Mouse (Mus musculus) heart, embryonic 16.5 days (tissue): Measurements from ENCODE around the gene Cdc27. TPM values are rescaled to one million over a fixed set of nuclear protein-coding genes. Genes with fewer than 3 reads are reported as not detected.
A peak's percentile ranks its signal among the peaks of the same experiment; 100 is the strongest.

ENCODE experiments used
- ATAC-seq: fragments of 200-750 bp; cut with Nextera tagmentation; replicated peaks from 2 replicates; pipeline ENCODE4 v1.8.0; 2017; ENCODE audit warnings: moderate number of reproducible peaks; ENCODE audit not compliant: insufficient read depth, low FRiP score; ENCODE audit errors: extremely low read depth
- H3K27ac ChIP-seq: fragments of 300-500 bp; sonication (generic); 2 replicates; pipeline ENCODE4 v1.5.1; 2014; ENCODE audit warnings: mild to moderate bottlenecking, low read length, control low read depth, moderate library complexity
- H3K27me3 ChIP-seq: fragments of 300-500 bp; sonication (generic); 2 replicates; pipeline ENCODE4 v1.6.1; 2014; ENCODE audit warnings: low read length, mixed read lengths; ENCODE audit not compliant: control insufficient read depth, insufficient read depth
- H3K36me3 ChIP-seq: fragments of 300-500 bp; sonication (generic); 2 replicates; pipeline ENCODE4 v1.6.1; 2014; ENCODE audit not compliant: control insufficient read depth, insufficient read depth
- H3K4me1 ChIP-seq: fragments of 300-500 bp; sonication (generic); 2 replicates; pipeline ENCODE4 v1.6.1; 2014; ENCODE audit warnings: low read length, mixed read lengths; ENCODE audit not compliant: control insufficient read depth, insufficient read depth
- H3K4me2 ChIP-seq: fragments of 300-500 bp; sonication (generic); 2 replicates; pipeline ENCODE4 v1.6.1; 2014; ENCODE audit warnings: low read depth, mild to moderate bottlenecking, control low read depth, low read length
- H3K4me3 ChIP-seq: fragments of 300-500 bp; sonication (generic); 2 replicates; pipeline ENCODE4 v1.5.1; 2014; ENCODE audit warnings: mild to moderate bottlenecking, control low read depth, low read length
- H3K9ac ChIP-seq: fragments of 300-500 bp; sonication (generic); 2 replicates; pipeline ENCODE4 v1.6.1; 2014; ENCODE audit warnings: low read length, control low read depth
- H3K9me3 ChIP-seq: fragments of 300-500 bp; sonication (generic); replicated peaks from 2 replicates; pipeline ENCODE4 v1.6.1; 2016; ENCODE audit warnings: low read length; ENCODE audit not compliant: control insufficient read depth
- WGBS: fragments of 180-500 bp; shearing (Covaris S2); extraction: QIAGEN DNeasy Blood & Tissue Kit; methylation state at CpG from one replicate; pipeline ENCODE4 v1.1.7; 2014; 5-methylcytosine and 5-hydroxymethylcytosine counted together
- polyA plus RNA-seq: library from polyadenylated mRNA; unstranded; fragments of >200 nt; fragmentation: Nextera tagmentation; extraction: Ambion mirVana; gene quantifications from 2 replicates; pipeline ENCODE4 v1.2.1, GENCODE M21; 2015

Gene Cdc27
- polyA plus RNA-seq: 30.3 and 33.9 TPM in 2 replicates

DNA sequence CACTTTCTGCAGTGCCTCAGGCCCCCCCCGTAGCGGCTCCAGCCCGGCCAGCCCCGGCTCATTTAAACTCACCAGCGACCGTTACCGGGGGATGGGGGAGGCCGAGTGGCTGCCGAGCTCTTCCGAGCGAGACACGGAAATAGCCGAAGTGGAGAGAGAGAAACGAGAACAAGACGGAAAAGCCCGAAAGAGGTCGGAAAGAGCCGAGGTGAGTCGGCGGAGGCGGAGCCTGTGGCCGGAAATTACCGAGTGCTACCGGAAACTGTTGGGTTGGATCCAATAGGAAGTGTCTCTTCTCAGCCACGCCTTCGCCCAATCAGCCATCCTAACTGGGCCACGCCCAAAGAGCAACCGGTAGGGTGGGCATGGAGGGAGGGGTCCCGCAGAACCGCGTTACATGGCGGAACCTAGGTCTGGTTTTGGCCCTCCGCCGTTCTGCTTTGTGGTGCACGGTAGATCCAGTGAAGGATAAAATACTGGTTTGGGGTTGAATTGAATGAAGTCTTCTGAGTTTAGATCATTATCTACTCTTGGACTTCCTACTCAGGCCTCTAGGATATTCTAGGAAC lies at the start of gene Cdc27, which contains the start of gene Myl4:
Gene Cdc27 (minus strand): TSS at position 215 of the 569 bp plus-strand sequence.
Gene Myl4 (plus strand): TSS at position 258 of the 569 bp plus-strand sequence.
- Histone ChIP-seq H3K4me2 (peak within 1 kb of the TSS; percentile 87), H3K27me3 (no peaks in the 10 kb centered on the region), H3K4me1 (peaks cover 20% of the 10 kb centered on the region), H3K4me3 (peak within 1 kb of the TSS; percentile 98), H3K9me3 (no peaks in the 10 kb centered on the region), H3K9ac (peak within 1 kb of the TSS; percentile 100), H3K36me3 (no peaks in the 10 kb centered on the region), H3K27ac (peak within 1 kb of the TSS; percentile 95)
- under 1% methylated on average over 35 of the region's 35 CpGs for WGBS
- ATAC-seq: peak; percentile 95

DNA sequence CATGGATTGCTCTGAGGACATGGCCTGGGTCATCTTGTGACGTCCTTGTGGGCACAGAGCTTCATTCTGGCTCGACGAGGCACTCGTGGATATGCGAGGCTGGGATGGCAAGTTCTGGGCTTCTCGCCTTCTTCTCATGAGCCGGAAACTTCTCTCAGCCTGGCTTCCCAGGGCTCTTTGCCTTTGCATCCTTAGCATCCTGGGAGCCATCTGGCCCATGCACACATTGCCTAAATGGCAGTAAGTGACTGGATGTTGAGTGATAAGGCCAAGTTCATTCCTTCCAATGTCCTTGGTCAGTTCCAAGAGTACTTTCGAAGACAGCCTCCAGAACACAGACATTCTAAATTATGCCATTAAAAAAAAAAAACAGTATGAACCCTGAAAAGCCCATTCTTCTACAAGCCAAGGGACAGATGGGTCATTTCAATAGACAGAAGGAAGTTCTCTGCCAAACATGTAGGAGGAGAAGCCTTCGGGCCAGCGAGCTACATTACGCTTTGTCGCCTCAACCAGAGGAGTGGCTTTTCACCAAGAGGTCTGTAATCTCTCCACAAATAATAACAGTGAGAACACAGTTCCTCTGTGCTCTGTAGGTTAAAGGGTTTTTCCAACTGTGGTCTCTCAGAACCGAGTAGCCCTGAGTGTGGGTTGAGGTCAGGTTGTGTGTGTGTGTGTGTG lies 49.0 kb upstream of the Cdc27 start:
- Histone ChIP-seq H3K4me3 (no peak overlapping the region), H3K9ac (no peak overlapping the region), H3K4me2 (no peak overlapping the region), H3K36me3 (no peaks in the 10 kb centered on the region), H3K9me3 (no peaks in the 10 kb centered on the region), H3K27ac (peak overlapping the region; percentile 32; the same call in 1 of the 2 replicates), H3K27me3 (no peaks in the 10 kb centered on the region), H3K4me1 (0 out of 2 replicates have a peak, but pooled peaks cover 2% of the 10 kb centered on the region)
- peak; percentile 55 for ATAC-seq
- 70% methylated on average over 13 of the region's 13 CpGs for WGBS

DNA sequence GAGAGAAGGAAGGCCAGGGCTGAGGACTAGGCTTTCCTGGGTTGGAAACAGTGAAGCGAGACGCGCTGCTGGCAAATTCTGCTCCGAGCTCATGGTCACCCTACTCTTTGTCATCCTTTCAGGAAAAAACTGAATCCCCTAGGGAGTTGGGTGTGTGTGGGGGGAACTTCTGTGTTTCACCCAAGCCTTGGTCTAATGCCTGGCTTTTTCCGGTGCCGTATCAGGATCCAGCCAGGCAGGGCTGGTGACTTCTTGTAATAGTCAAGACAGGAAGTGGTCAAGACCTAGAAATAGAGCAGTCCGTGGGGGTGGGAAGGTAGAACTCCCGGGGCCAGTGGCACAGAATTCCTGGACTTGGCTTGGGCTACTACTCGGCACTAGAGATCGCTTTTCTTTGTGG lies 45.9 kb upstream of the Cdc27 start:
- no peaks in the 10 kb centered on the region for H3K27me3 ChIP-seq
- no peaks in the 10 kb centered on the region for H3K36me3 ChIP-seq
- WGBS: 52% methylated on average over 10 of the region's 10 CpGs
- H3K4me2 ChIP-seq: no peak overlapping the region
- no peak for ATAC-seq
- no peak overlapping the region for H3K9ac ChIP-seq
- no peak overlapping the region for H3K4me3 ChIP-seq
- H3K27ac ChIP-seq: no peak overlapping the region
- H3K9me3 ChIP-seq: no peaks in the 10 kb centered on the region
- H3K4me1 ChIP-seq: 0 out of 2 replicates have a peak, but pooled peaks cover 2% of the 10 kb centered on the region

DNA sequence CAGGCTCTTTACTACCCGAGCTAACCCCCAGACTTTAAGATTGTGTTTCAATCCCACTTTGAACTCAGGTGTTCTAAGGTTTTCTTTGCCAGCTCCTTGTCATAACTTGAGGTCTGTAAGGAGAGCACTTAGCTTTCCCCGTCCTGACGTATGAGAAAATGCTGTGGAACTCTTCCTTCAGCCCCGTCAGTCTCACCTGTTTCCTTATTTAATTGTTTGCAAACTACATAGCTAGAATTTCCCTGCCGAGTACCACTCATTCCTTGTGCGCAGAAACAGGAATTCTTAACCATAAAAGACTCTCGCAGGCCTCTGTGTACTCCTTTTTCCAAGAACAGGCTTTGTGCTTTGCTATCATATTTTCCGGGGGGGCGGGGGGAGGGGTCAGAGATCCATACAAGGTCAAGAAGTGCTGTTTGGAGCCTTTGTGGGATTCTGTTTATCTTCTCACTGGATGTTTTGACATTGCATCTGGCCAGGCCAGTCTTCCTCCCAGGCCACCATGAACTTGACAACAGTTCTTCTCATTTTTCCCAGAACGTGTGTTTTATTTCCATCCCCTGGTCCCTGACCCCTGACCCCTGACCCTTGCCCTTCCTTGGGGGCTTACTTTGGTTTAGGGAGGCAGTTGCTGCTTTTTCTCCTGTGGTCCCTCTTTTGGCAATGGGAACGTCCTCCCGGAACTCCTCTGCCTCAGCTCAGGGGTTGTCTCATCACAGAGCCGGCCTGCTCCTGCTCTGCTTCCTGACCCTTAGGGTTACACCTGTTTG lies 41.8 kb upstream of the Cdc27 start:
- WGBS: 62% methylated on average over 13 of the region's 13 CpGs
- Histone ChIP-seq H3K27me3 (no peaks in the 10 kb centered on the region), H3K4me3 (no peak overlapping the region), H3K9me3 (no peaks in the 10 kb centered on the region), H3K9ac (no peak overlapping the region), H3K4me2 (no peak overlapping the region), H3K4me1 (peaks cover 8% of the 10 kb centered on the region; the same call in 1 of the 2 replicates), H3K27ac (no peak overlapping the region), H3K36me3 (peaks cover 8% of the 10 kb centered on the region)
- no peak for ATAC-seq

DNA sequence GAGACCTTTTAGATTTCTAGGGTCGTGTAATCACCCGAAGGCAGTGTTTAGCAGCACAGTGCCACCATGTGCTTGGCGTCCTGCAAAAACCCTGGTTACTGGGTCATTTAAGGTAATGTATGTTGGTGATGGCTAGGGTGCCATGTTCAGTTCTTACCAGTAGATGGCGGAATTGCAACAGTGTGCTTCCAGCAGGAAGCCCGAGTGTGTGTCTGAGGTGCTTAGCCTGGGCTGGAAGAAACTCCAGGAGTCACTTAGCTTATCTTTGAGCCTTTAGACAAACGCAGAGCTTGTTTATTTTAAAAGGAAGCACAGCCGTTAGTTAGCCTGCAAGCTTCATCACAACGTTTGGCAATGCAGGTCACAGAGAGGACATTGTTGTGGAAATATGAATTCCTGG lies 39.7 kb upstream of the Cdc27 start:
- under 1% methylated on average over 8 of the region's 8 CpGs for WGBS

DNA sequence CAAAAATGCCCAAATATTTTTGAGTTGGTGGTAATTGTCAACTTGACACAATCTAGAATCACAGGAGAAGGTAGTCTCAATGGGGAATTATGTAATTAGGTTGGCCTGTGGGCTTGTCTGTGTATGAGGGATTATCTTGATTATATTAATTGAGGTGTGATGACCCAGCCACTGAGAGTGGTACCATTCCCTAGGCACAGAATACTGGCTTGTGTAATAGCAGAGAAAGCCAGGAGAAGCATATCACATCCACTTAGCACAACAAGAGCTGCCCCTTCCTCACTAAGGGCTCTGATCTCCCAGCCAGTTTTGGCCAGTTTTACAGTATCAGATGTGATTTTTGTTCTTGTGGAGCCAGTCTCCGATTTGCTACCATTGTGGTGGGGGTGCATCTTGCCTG lies 39.1 kb upstream of the Cdc27 start:
- Histone ChIP-seq H3K9ac (no peak overlapping the region), H3K4me3 (no peak overlapping the region), H3K27ac (no peak overlapping the region), H3K9me3 (no peaks in the 10 kb centered on the region), H3K36me3 (peaks cover 20% of the 10 kb centered on the region), H3K4me1 (peaks cover 6% of the 10 kb centered on the region; the same call in 1 of the 2 replicates), H3K27me3 (no peaks in the 10 kb centered on the region), H3K4me2 (no peak overlapping the region)
- WGBS: 55% methylated on average over 1 of the region's 1 CpGs
- ATAC-seq: no peak

More for the DNA sequence above, 39.7 kb upstream of the Cdc27 start:
- peak; percentile 74 for ATAC-seq
- H3K36me3 ChIP-seq: peaks cover 19% of the 10 kb centered on the region
- H3K9ac ChIP-seq: no peak overlapping the region
- H3K27ac ChIP-seq: no peak overlapping the region
- no peak overlapping the region for H3K4me3 ChIP-seq
- peak overlapping the region; percentile 20; the same call in 1 of the 2 replicates for H3K4me2 ChIP-seq
- peaks cover 6% of the 10 kb centered on the region; the same call in 1 of the 2 replicates for H3K4me1 ChIP-seq
- H3K27me3 ChIP-seq: no peaks in the 10 kb centered on the region
- H3K9me3 ChIP-seq: no peaks in the 10 kb centered on the region

DNA sequence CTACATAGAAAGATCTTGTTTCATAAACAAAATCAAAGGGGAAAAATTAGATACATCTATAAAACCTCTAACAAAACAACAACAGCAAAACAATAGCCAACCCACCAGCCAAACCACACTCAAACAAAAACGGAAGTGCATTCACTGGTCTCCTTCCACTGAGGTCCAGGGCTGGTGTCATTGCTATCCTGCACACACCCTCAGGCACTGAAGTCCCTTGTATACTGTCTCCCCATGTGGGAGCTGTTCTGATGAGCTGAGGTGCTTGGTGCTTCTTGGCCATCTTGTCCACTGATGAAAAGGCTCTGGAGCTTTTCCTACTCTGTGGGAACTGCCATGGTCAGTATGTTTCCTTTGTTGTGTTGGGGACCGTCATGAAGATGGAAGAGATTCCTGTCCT lies 38.1 kb upstream of the Cdc27 start:
- H3K4me2 ChIP-seq: no peak overlapping the region
- peaks cover 6% of the 10 kb centered on the region; the same call in 1 of the 2 replicates for H3K4me1 ChIP-seq
- no peaks in the 10 kb centered on the region for H3K9me3 ChIP-seq
- H3K27me3 ChIP-seq: no peaks in the 10 kb centered on the region
- H3K27ac ChIP-seq: no peak overlapping the region
- WGBS: 64% methylated on average over 2 of the region's 2 CpGs
- peaks cover 23% of the 10 kb centered on the region for H3K36me3 ChIP-seq
- H3K4me3 ChIP-seq: no peak overlapping the region
- ATAC-seq: no peak
- H3K9ac ChIP-seq: no peak overlapping the region

DNA sequence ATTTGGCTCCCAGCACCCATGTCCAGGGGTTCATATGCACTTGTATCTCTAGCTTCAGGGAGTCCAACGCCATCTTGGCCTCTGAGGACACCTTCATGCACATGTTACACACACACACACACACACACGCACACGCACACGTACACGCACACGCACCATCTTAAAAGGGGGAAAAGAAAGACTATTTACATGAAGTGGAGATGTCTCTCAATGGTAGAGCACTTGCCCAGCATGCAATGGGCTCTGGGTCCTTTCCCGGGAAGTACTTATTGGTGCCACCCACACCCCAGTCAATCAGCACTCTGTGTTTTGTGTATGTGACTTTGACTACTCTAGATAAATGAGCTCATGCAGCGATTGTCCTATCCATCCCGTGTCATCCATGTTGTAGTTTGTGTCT lies 37.5 kb upstream of the Cdc27 start:
- no peak for ATAC-seq
- no peaks in the 10 kb centered on the region for H3K9me3 ChIP-seq
- peaks cover 23% of the 10 kb centered on the region for H3K36me3 ChIP-seq

More for the DNA sequence above, 37.5 kb upstream of the Cdc27 start:
- Histone ChIP-seq H3K4me3 (no peak overlapping the region), H3K27me3 (no peaks in the 10 kb centered on the region), H3K9ac (no peak overlapping the region), H3K27ac (no peak overlapping the region), H3K4me2 (no peak overlapping the region), H3K4me1 (peaks cover 6% of the 10 kb centered on the region)
- WGBS: 90% methylated on average over 9 of the region's 9 CpGs
